12 mouse cellular contexts compared by ENCODE assay signal in the genomic region with DNA sequence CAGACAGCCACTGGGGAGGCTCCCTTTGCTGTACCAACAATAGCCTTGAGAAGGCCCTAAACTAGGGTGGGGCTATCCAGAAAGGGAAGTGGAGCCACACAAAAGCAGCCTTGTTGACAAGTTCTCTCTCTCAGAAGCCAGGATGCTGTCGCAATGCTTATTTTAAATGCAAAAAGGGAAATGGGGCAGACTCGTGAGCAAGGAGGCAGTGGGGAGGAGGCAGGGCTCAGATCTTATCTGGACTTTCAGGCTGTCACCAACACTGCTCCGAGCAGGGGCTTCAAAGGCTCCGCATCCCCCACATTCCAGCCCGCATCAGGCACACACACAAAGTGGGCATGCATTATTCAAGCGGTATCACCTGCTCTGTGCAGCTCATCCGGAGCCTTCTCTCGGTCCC.
DNase-seq lines count a peak whose midpoint lies in the region; ATAC-seq lines count a peak whose summit lies in the region.
"Had no signal": no experiment of that assay in that cellular context is flagged by ENCODE, and none has a peak within 500 bp of the region (broad histone marks: within the 10 kb centered on the region; RNA-seq: fewer than 3 reads in every experiment).

No protein-coding gene starts in this region.

- H3K9ac ChIP-seq in forebrain, embryonic 13.5 days, result no peak overlapping the region
- H3K9ac ChIP-seq in forebrain, embryonic 15.5 days (replicated peaks), result no peak overlapping the region
- H3K9ac ChIP-seq: limb, embryonic 13.5 days; neural tube, embryonic 13.5 days had no signal

- peak overlapping the region; percentile 7; the same call in 1 of the 2 replicates for H3K4me2 ChIP-seq in forebrain, embryonic 13.5 days
- no peak overlapping the region for H3K4me2 ChIP-seq in forebrain, embryonic 15.5 days (replicated peaks)
- H3K4me2 ChIP-seq: limb, embryonic 13.5 days; neural tube, embryonic 13.5 days had no signal

- peak; percentile 3 to 13 for DNase-seq in monocyte, adult 2 months (ENCODE audit: low read depth in 1 of 2, low spot score in 2 of 2)
- DNase-seq in thymus, postnatal 4 days, result peak; percentile 63
- DNase-seq in adrenal gland, postnatal 36 days, result no peak
- DNase-seq: cerebellum, adult 2 months; kidney, postnatal 10 days had no signal

- no peaks in the 10 kb centered on the region for H3K9me3 ChIP-seq in forebrain, embryonic 13.5 days (replicated peaks)
- no peaks in the 10 kb centered on the region for H3K9me3 ChIP-seq in forebrain, embryonic 15.5 days
- H3K9me3 ChIP-seq in megakaryocyte, embryonic 14.5 days, result peaks cover 69% of the 10 kb centered on the region
- H3K9me3 ChIP-seq: limb, embryonic 13.5 days; neural tube, embryonic 13.5 days had no signal

- H3K36me3 ChIP-seq in forebrain, embryonic 13.5 days (ENCODE audit: poor library complexity, severe bottlenecking), result no peaks in the 10 kb centered on the region
- no peaks in the 10 kb centered on the region for H3K36me3 ChIP-seq in forebrain, embryonic 15.5 days
- no peaks in the 10 kb centered on the region for H3K36me3 ChIP-seq in megakaryocyte, embryonic 14.5 days (replicated peaks; ENCODE audit: low read length)
- H3K36me3 ChIP-seq: limb, embryonic 13.5 days; neural tube, embryonic 13.5 days had no signal

- no peak overlapping the region for H3K4me3 ChIP-seq in forebrain, embryonic 13.5 days
- H3K4me3 ChIP-seq in forebrain, embryonic 15.5 days, result no peak overlapping the region
- peak overlapping the region; percentile 26 for H3K4me3 ChIP-seq in megakaryocyte, embryonic 14.5 days (replicated peaks)
- H3K4me3 ChIP-seq: limb, embryonic 13.5 days; neural tube, embryonic 13.5 days had no signal

- ATAC-seq in forebrain, embryonic 13.5 days, result no peak
- no peak for ATAC-seq in forebrain, embryonic 15.5 days (replicated peaks)
- ATAC-seq in monocyte, adult 5-6 weeks (replicated peaks; ENCODE audit: insufficient number of reproducible peaks, low FRiP score, low TSS enrichment, poor library complexity, severe bottlenecking), result no peak
- no peak for ATAC-seq in frontal cortex, adult (ENCODE audit: low TSS enrichment)

- H3K27me3 ChIP-seq in forebrain, embryonic 13.5 days, result no peaks in the 10 kb centered on the region
- no peaks in the 10 kb centered on the region for H3K27me3 ChIP-seq in forebrain, embryonic 15.5 days
- no peaks in the 10 kb centered on the region for H3K27me3 ChIP-seq in megakaryocyte, embryonic 14.5 days (replicated peaks)
- H3K27me3 ChIP-seq: limb, embryonic 13.5 days; neural tube, embryonic 13.5 days had no signal

- peaks cover 9% of the 10 kb centered on the region for H3K4me1 ChIP-seq in forebrain, embryonic 13.5 days
- peaks cover 9% of the 10 kb centered on the region for H3K4me1 ChIP-seq in forebrain, embryonic 15.5 days
- no peaks in the 10 kb centered on the region for H3K4me1 ChIP-seq in megakaryocyte, embryonic 14.5 days
- H3K4me1 ChIP-seq: limb, embryonic 13.5 days had no signal

- 24% methylated on average over 8 of the region's 8 CpGs for WGBS in forebrain, embryonic 13.5 days
- WGBS in forebrain, embryonic 15.5 days, result 26% methylated on average over 8 of the region's 8 CpGs

- no peak overlapping the region for H3K27ac ChIP-seq in forebrain, embryonic 13.5 days
- no peak overlapping the region for H3K27ac ChIP-seq in forebrain, embryonic 15.5 days (replicated peaks)
- H3K27ac ChIP-seq: limb, embryonic 13.5 days; neural tube, embryonic 13.5 days had no signal

Comparison
In these comparisons a context has a peak if more than half of its experiments do, and no peak if none do; other contexts are left out.
1. DNase-seq: peak in monocyte, adult 2 months (2 of 2) and thymus, postnatal 4 days (single experiment); none in adrenal gland, postnatal 36 days (0 of 2).